Mouse (Mus musculus): ENCODE data around the gene Fam229b. TPM values are rescaled to one million over a fixed set of nuclear protein-coding genes. Genes with fewer than 3 reads are reported as not detected.

Fam229b gene
- total RNA-seq, 2 experiments from 2014 or later: 4.4 to 5.0 TPM

GRCm38 (mm10) chr10:39141401-39141800, 7.7 kb upstream of the Fam229b start:
- DNase-seq (ENCODE audit: low spot score): no peak
- intact Hi-C loops (cut with DNase I): no loop called here

- DNase-seq (ENCODE audit: low spot score): no peak
- intact Hi-C loops (cut with DNase I): no loop called here
Observed at GRCm38 (mm10) chr10:39140843-39141242, 7.1 kb upstream of the Fam229b start.

- intact Hi-C loops (cut with DNase I): no loop called here
- no peak for DNase-seq (ENCODE audit: low spot score)
Observed at GRCm38 (mm10) chr10:39138761-39139160, 5.0 kb upstream of the Fam229b start.

- no peak for DNase-seq (ENCODE audit: low spot score)
- intact Hi-C loops (cut with DNase I): no loop called here
Observed at GRCm38 (mm10) chr10:39137766-39138165, 4.1 kb upstream of the Fam229b start.

- intact Hi-C loops (cut with DNase I): no loop called here
- no peak for DNase-seq (ENCODE audit: low spot score)
Observed at GRCm38 (mm10) chr10:39121412-39121811, 12.3 kb downstream of the Fam229b start.

GRCm38 (mm10) chr10:39109489-39109874, 24.2 kb downstream of the Fam229b start:
- intact Hi-C loops (cut with DNase I): no loop called here
- no peak for DNase-seq (ENCODE audit: low spot score)

- DNase-seq (ENCODE audit: low spot score): no peak
- intact Hi-C loops (cut with DNase I): no loop called here
Observed at GRCm38 (mm10) chr10:39108837-39109488, 24.8 kb downstream of the Fam229b start.

GRCm38 (mm10) chr10:39106935-39107334, 26.8 kb downstream of the Fam229b start:
- DNase-seq (ENCODE audit: low spot score): no peak
- intact Hi-C loops (cut with DNase I): no loop called here

- DNase-seq (ENCODE audit: low spot score): no peak
- intact Hi-C loops (cut with DNase I): no loop called here
Observed at GRCm38 (mm10) chr10:39106413-39106812, 27.3 kb downstream of the Fam229b start.

- intact Hi-C loops (cut with DNase I): no loop called here
- no peak for DNase-seq (ENCODE audit: low spot score)
Observed at GRCm38 (mm10) chr10:39104803-39105449, 28.8 kb downstream of the Fam229b start.

GRCm38 (mm10) chr10:39098746-39099145, 35.0 kb downstream of the Fam229b start:
- intact Hi-C loops (cut with DNase I): no loop called here
- DNase-seq (ENCODE audit: low spot score): no peak

GRCm38 (mm10) chr10:39096981-39097380, 36.7 kb downstream of the Fam229b start:
- DNase-seq (ENCODE audit: low spot score): no peak
- intact Hi-C loops (cut with DNase I): no loop called here

- no peak for DNase-seq (ENCODE audit: low spot score)
- intact Hi-C loops (cut with DNase I): no loop called here
Observed at GRCm38 (mm10) chr10:39072048-39072447, 61.7 kb downstream of the Fam229b start.

Other genes with a start within 250 kb of the Fam229b start
- gene Lama4, start 168.4 kb downstream of the Fam229b start, total RNA-seq (2021): 10 to 100 TPM; 72.6 to 81.7 TPM
- 1 to 10 TPM in 1 of 2 experiments, under 1 TPM in 1; 0.91 to 1.2 TPM for gene Tube1, start 62 bp upstream of the Fam229b start, total RNA-seq (2021)
- gene Ccn6, start 29.9 kb upstream of the Fam229b start, total RNA-seq (2021): not detected
- gene Fyn, start 234.9 kb upstream of the Fam229b start, total RNA-seq (2021): 10 to 100 TPM; 29.1 to 42.5 TPM